Mouse (Mus musculus) midbrain, embryonic 14.5 days (tissue): Measurements from ENCODE around the gene Lrrc4b. TPM values are rescaled to one million over a fixed set of nuclear protein-coding genes. Genes with fewer than 3 reads are reported as not detected.
A peak's percentile ranks its signal among the peaks of the same experiment; 100 is the strongest.

Experiments
- ATAC-seq: fragments of 200-750 bp; cut with Nextera tagmentation; 2 replicates; pipeline ENCODE4 v1.8.0; 2017; ENCODE audit warnings: moderate number of reproducible peaks, moderate library complexity; ENCODE audit not compliant: low FRiP score, low TSS enrichment
- DNase-seq: peaks from one replicate; pipeline ENCODE4 v3.0.0-alpha.2; 2015
- H3K27ac ChIP-seq: fragments of 300-500 bp; sonication (generic); replicated peaks from 2 replicates; pipeline ENCODE4 v1.5.1; 2014; ENCODE audit warnings: mild to moderate bottlenecking, low read depth, low read length, moderate library complexity
- H3K27me3 ChIP-seq: fragments of 300-500 bp; sonication (generic); 2 replicates; pipeline ENCODE4 v1.6.1; 2014; ENCODE audit warnings: low read length, control low read depth, mixed read lengths; ENCODE audit not compliant: control insufficient read depth, insufficient read depth
- H3K36me3 ChIP-seq: fragments of 300-500 bp; sonication (generic); 2 replicates; pipeline ENCODE4 v1.6.1; 2014; ENCODE audit warnings: low read length, control low read depth; ENCODE audit not compliant: control insufficient read depth, insufficient read depth
- H3K4me1 ChIP-seq: fragments of 300-500 bp; sonication (generic); 2 replicates; pipeline ENCODE4 v1.6.1; 2014; ENCODE audit warnings: mild to moderate bottlenecking, antibody characterized with exemption, low read length, control low read depth; ENCODE audit not compliant: control insufficient read depth, insufficient read depth
- H3K4me2 ChIP-seq: fragments of 300-500 bp; sonication (generic); 2 replicates; pipeline ENCODE4 v1.6.1; 2014; ENCODE audit warnings: mild to moderate bottlenecking, low read length, moderate library complexity
- H3K4me3 ChIP-seq: fragments of 300-500 bp; sonication (generic); replicated peaks from 2 replicates; pipeline ENCODE4 v1.5.1; 2014; ENCODE audit warnings: low read depth, low read length
- H3K9ac ChIP-seq: fragments of 300-500 bp; sonication (generic); replicated peaks from 2 replicates; pipeline ENCODE4 v1.6.1; 2014; ENCODE audit warnings: mild to moderate bottlenecking, low read length, moderate library complexity
- H3K9me3 ChIP-seq: fragments of 300-500 bp; sonication (generic); 2 replicates; pipeline ENCODE4 v1.6.1; 2016; ENCODE audit warnings: low read length, control low read depth, mixed read lengths; ENCODE audit not compliant: control insufficient read depth
- WGBS: fragments of 180-500 bp; shearing (Covaris S2); extraction: QIAGEN DNeasy Blood & Tissue Kit; methylation state at CpG from one replicate; pipeline ENCODE4 v1.1.7; 2014; 5-methylcytosine and 5-hydroxymethylcytosine counted together
- polyA plus RNA-seq: library from polyadenylated mRNA; unstranded; fragments of >200 nt; fragmentation: Nextera tagmentation; extraction: Ambion mirVana; gene quantifications from 2 replicates; pipeline ENCODE4 v1.2.1, GENCODE M21; 2014

Gene Lrrc4b
- polyA plus RNA-seq, 1 experiment from 2014 or later: 28.4 TPM

GRCm38 (mm10) chr7:44429534-44430488 is 993 bp downstream of the Lrrc4b start:
- 0 out of 2 replicates have a peak, but pooled peaks have one; percentile 22 for ATAC-seq
- H3K27ac ChIP-seq: peak overlapping the region; percentile 100
- under 1% methylated on average over 32 of the region's 32 CpGs for WGBS
- H3K4me1 ChIP-seq: peaks cover 37% of the 10 kb centered on the region
- H3K9me3 ChIP-seq: no peaks in the 10 kb centered on the region
- 0 out of 2 replicates have a peak, but pooled peaks cover 6% of the 10 kb centered on the region for H3K36me3 ChIP-seq
- DNase-seq: peak; percentile 76
- peak overlapping the region; percentile 76 for H3K4me2 ChIP-seq
- H3K9ac ChIP-seq: peak overlapping the region; percentile 99
- peak overlapping the region; percentile 76 for H3K4me3 ChIP-seq
- H3K27me3 ChIP-seq: no peaks in the 10 kb centered on the region

- Histone ChIP-seq H3K27ac (no peak overlapping the region), H3K4me1 (peaks cover 34% of the 10 kb centered on the region), H3K27me3 (no peaks in the 10 kb centered on the region), H3K36me3 (0 out of 2 replicates have a peak, but pooled peaks cover 6% of the 10 kb centered on the region), H3K9me3 (no peaks in the 10 kb centered on the region), H3K9ac (no peak overlapping the region), H3K4me3 (no peak overlapping the region), H3K4me2 (no peak overlapping the region)
- ATAC-seq (no peak), DNase-seq (no peak)
- WGBS: 79% methylated on average over 6 of the region's 6 CpGs
Measured at GRCm38 (mm10) chr7:44432550-44432949, 3.7 kb downstream of the Lrrc4b start.

- Histone ChIP-seq H3K4me1 (peaks cover 31% of the 10 kb centered on the region), H3K27ac (0 out of 2 replicates have a peak overlapping the region, but pooled peaks have one; percentile 26), H3K36me3 (0 out of 2 replicates have a peak, but pooled peaks cover 9% of the 10 kb centered on the region), H3K4me2 (no peak overlapping the region), H3K27me3 (no peaks in the 10 kb centered on the region), H3K4me3 (no peak overlapping the region), H3K9ac (no peak overlapping the region), H3K9me3 (no peaks in the 10 kb centered on the region)
- peak; percentile 73 for DNase-seq
- 9% methylated on average over 7 of the region's 7 CpGs for WGBS
- ATAC-seq: peak; percentile 4; the same call in 1 of the 2 replicates
Measured at GRCm38 (mm10) chr7:44433371-44433770, 4.6 kb downstream of the Lrrc4b start.

- DNase-seq: no peak
- Histone ChIP-seq H3K27ac (no peak overlapping the region), H3K9ac (no peak overlapping the region), H3K36me3 (0 out of 2 replicates have a peak, but pooled peaks cover 9% of the 10 kb centered on the region), H3K27me3 (no peaks in the 10 kb centered on the region), H3K4me1 (peaks cover 31% of the 10 kb centered on the region), H3K9me3 (no peaks in the 10 kb centered on the region), H3K4me3 (no peak overlapping the region), H3K4me2 (no peak overlapping the region)
- 80% methylated on average over 9 of the region's 9 CpGs for WGBS
- ATAC-seq: no peak
Measured at GRCm38 (mm10) chr7:44434089-44434488, 5.3 kb downstream of the Lrrc4b start.

- ATAC-seq (no peak), DNase-seq (no peak)
- Histone ChIP-seq H3K9me3 (no peaks in the 10 kb centered on the region), H3K27me3 (no peaks in the 10 kb centered on the region), H3K9ac (no peak overlapping the region), H3K4me2 (no peak overlapping the region), H3K36me3 (0 out of 2 replicates have a peak, but pooled peaks cover 9% of the 10 kb centered on the region), H3K4me3 (no peak overlapping the region), H3K27ac (no peak overlapping the region), H3K4me1 (peaks cover 33% of the 10 kb centered on the region)
- 73% methylated on average over 5 of the region's 5 CpGs for WGBS
Measured at GRCm38 (mm10) chr7:44435796-44436195, 7.0 kb downstream of the Lrrc4b start.

- 7% methylated on average over 1 of the region's 1 CpGs for WGBS
- Histone ChIP-seq H3K4me1 (peaks cover 33% of the 10 kb centered on the region), H3K4me3 (no peak overlapping the region), H3K27ac (no peak overlapping the region), H3K9ac (no peak overlapping the region; the same call in 1 of the 2 replicates), H3K4me2 (no peak overlapping the region), H3K9me3 (no peaks in the 10 kb centered on the region), H3K36me3 (0 out of 2 replicates have a peak, but pooled peaks cover 9% of the 10 kb centered on the region), H3K27me3 (no peaks in the 10 kb centered on the region)
- no peak for ATAC-seq
- DNase-seq: peak; percentile 50
Measured at GRCm38 (mm10) chr7:44436267-44436666, 7.4 kb downstream of the Lrrc4b start.

GRCm38 (mm10) chr7:44437188-44437587 is 8.4 kb downstream of the Lrrc4b start:
- peaks cover 27% of the 10 kb centered on the region for H3K4me1 ChIP-seq
- ATAC-seq (no peak), DNase-seq (no peak)
- H3K27me3 ChIP-seq: no peaks in the 10 kb centered on the region
- no peak overlapping the region for H3K4me3 ChIP-seq
- 86% methylated on average over 1 of the region's 1 CpGs for WGBS
- no peak overlapping the region for H3K4me2 ChIP-seq
- H3K9me3 ChIP-seq: no peaks in the 10 kb centered on the region
- H3K36me3 ChIP-seq: 0 out of 2 replicates have a peak, but pooled peaks cover 9% of the 10 kb centered on the region
- H3K27ac ChIP-seq: no peak overlapping the region
- no peak overlapping the region for H3K9ac ChIP-seq

GRCm38 (mm10) chr7:44437933-44438332 is 9.1 kb downstream of the Lrrc4b start:
- Histone ChIP-seq H3K4me3 (no peak overlapping the region), H3K9me3 (no peaks in the 10 kb centered on the region), H3K36me3 (0 out of 2 replicates have a peak, but pooled peaks cover 9% of the 10 kb centered on the region), H3K27ac (no peak overlapping the region), H3K4me2 (no peak overlapping the region), H3K9ac (no peak overlapping the region), H3K4me1 (peaks cover 25% of the 10 kb centered on the region; the same call in 1 of the 2 replicates), H3K27me3 (no peaks in the 10 kb centered on the region)
- WGBS: 59% methylated on average over 8 of the region's 8 CpGs
- ATAC-seq (no peak), DNase-seq (no peak)
